Mouse (Mus musculus) MEL-GATA-1-ER (cell line): Measurements from ENCODE around the gene Ift22.
"Not testable (repeated sequence)": the region's sequence is repeated elsewhere in the genome, so short reads cannot be mapped to it uniquely, and the experiment has no call there.

Experiments
- DNase-seq: peaks from one replicate; pipeline ENCODE4 v3.0.0-alpha.2; 2012; ENCODE audit warnings: low read depth; ENCODE audit errors: extremely low read depth

Gene Ift22

DNA sequence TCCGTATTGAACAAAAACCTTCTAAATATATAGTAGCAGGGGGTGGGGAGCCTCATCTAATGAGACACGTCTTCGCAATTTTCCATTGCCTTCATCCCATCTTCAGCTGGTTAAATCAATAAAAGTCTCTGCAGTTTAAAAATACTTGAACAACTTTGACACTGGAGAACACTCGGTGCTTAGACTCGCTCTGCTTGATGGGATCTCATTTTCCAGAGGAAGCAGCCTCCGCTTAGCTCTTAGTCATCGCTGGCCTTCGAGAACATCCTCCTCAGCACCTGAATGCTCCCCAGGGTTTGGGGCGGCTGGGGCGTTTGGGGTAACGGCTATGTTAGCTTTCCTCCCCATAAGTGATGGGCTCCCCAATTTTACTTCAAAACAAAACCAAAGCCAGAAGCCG is 37.1 kb downstream of the Ift22 start:
- no peak for DNase-seq

- DNase-seq = no peak
Measured at GRCm38 (mm10) chr5:136947874-136948273, 39.9 kb downstream of the Ift22 start.

- not testable (repeated sequence) for DNase-seq
Measured at GRCm38 (mm10) chr5:136949551-136950336, 41.8 kb downstream of the Ift22 start.

- DNase-seq = no peak
Measured at GRCm38 (mm10) chr5:136950521-136950920, 42.6 kb downstream of the Ift22 start.

DNA sequence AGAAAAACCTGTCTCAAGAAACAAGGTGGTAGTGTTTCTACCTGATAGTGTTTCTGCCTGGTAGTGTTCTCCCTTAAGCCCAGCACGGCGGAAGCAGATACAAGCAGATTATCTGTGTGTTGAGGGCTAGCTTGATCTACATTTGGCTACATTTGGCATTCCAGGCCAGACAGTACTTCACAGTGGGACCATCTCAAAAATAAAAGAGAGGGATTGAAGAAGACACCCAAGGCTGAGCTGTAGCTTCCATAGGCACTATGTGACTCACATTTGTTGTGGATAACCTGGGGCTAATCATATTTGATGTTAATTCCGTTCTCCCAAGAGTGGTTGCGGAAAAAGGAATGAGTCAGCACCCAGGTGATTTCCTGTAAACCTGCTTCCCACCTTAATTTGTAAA is 44.2 kb downstream of the Ift22 start:
- DNase-seq = no peak

GRCm38 (mm10) chr5:136953015-136953414 is 45.1 kb downstream of the Ift22 start, which contains the start of gene Fis1:
TSS of gene Fis1 (plus strand) at chr5:136953275.
- DNase-seq = peak; percentile 91

DNA sequence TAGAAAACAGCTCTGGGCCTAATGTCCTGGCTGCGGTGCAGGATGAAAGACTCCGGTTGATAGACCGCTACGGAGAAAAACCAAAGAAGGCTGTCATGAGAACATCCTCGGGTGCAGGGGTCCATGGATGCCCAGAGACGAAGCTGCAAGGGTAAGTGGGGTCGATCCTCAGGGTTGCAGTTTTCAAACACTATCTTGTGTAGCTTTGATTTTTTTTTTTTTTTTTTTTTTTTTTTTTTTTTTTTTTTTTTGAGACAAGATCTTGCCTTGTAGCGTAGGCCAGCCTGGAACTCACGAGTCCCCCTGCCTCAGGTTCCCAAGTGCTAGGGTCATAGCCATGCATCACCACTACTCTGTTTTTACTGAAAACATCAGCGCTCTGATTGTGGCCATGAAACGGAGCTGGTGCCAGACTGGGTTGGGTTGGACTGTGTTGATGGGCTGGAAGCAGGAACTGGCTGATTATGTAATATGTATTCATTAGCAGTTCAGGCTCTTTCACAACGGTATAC is 45.5 kb downstream of the Ift22 start:
- no peak for DNase-seq

DNA sequence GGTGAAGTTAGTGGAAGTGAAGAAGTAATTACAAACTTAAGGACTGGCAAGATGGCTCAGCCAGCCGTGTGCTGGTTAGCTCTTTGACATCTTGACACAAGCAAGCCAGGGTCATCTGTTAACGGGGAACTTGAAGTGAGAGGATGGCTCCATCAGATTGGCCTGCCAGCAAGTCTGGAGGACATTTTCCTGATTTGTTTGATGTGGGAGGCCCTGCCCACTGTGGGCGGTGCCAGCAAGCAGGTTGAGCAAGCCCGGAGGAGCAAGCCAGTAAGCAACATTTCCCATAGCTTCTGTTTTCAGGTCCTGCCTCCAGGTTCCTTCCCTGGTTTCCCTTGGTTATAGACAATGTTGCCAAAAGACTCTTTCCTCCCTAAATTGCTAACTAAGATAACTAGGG is 47.7 kb downstream of the Ift22 start:
- no peak for DNase-seq

DNA sequence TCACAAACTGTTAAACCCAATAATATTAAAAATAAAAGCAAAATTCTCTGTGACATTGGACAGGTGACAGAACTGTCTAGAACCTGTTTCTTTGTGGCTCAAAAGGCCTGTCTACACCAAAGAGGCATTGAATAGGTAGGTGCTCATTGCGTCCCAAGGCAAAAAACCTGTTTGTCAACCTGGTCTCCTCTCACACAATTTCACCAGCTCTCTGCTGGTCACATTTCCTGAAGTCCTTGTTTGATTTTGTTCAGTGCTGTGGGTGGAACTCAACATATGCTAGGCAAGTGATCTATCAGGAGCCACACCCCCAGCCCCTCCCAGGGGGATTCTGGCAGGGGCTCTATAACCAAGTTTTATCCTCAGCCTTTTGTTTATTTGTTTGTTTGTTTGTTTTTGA is 49.3 kb downstream of the Ift22 start:
- no peak for DNase-seq

GRCm38 (mm10) chr5:136958991-136959605 is 51.1 kb downstream of the Ift22 start:
- no peak for DNase-seq

- no peak for DNase-seq
Measured at GRCm38 (mm10) chr5:136960053-136960452, 52.1 kb downstream of the Ift22 start.

- no peak for DNase-seq
Measured at GRCm38 (mm10) chr5:136961334-136961982, 53.5 kb downstream of the Ift22 start.

DNA sequence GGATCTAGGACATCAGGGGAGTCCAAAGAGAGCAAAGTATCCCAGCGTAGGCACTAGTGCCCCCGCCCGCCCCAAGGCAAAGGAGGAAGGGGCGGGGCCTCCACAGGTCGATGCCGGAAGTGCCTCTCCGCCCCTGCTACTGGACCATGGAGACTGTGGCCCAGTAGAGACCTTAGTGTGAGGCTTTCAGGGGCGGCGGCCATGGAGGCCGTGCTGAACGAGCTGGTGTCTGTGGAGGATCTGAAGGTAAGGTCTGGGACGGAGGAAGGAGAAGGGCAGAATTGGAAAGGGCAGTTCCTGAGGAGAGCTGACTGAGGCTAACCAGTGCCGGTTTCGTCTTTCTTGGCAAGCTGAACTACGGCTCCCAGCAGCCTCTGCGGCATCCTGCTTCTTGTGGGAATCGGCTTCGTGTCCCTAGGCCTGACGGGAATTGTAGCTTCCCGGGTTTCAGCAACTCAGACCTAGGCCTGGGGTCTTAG is 54.1 kb downstream of the Ift22 start:
- DNase-seq = peak; percentile 83

- no peak for DNase-seq
Measured at GRCm38 (mm10) chr5:136962501-136962900, 54.6 kb downstream of the Ift22 start.

DNA sequence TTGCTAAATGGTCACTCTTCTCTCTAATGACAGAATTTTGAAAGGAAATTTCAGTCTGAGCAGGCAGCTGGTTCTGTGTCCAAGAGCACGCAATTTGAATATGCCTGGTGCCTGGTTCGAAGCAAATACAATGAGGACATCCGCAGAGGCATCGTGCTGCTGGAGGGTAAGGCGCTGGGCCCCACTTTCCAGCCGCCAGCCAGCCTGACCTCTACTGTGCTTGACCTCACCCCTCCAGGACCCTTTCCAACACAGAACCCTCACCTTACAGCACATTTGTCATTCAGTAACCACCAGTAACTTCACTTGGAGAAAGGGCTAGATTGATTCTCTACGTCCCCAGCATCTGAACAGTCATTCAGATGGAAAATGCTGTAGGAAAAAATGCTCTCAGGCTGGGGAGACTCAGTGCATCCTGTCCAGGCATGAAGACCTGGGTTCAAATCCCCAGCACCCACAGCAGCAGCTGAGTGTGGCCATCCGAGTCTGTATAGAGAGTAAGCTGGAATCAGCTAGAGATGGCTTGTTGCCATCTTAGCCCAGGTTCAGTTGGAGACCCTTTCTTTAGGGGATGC is 55.1 kb downstream of the Ift22 start:
- no peak for DNase-seq
